Mouse (Mus musculus): Measurements from ENCODE around the gene Olfr985.

The Olfr985 gene

DNA sequence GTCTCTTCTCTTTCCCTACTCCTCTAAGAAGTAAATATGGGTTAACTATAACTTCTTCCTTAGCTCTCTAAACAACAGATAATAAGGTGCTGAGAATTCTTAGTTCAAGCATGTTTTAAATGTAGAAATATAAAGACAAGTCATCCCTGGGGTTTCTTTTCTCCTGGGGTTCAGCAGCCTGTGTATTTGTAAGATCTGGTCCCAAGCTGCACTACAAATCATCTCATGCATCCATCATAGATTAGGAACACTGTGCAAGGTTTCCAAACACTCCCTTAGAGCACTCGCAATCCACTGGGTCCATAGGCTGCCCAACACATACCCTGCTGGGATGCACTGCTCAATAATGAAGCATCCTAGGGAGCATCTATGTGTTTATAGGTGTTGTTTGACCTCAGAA, at the start of gene Olfr985:
Gene Olfr985, minus strand, starts transcription at position 101 of the 400 bp plus-strand sequence.
- no peak for DNase-seq (ENCODE audit: low spot score)

DNA sequence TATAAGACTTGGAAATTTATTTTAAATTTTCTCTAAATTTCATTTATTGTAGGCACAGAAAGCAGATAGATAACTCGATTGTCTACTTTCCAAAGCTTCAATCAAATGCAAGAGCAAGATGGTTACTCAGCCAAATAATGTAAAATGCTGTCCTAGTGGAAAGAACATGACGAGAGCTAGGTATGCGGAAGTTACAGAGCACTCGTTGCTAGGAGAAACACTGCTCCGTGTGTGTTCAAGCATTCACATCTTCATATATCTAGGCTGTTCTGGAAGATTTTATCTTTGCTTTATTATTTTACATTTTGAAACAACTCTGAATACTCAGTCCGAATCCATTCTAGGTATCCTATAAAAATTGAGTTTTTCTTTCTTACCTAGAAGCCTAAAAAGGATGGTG, 47.0 kb upstream of the Olfr985 start:
- no peak for DNase-seq (ENCODE audit: low spot score)

DNA sequence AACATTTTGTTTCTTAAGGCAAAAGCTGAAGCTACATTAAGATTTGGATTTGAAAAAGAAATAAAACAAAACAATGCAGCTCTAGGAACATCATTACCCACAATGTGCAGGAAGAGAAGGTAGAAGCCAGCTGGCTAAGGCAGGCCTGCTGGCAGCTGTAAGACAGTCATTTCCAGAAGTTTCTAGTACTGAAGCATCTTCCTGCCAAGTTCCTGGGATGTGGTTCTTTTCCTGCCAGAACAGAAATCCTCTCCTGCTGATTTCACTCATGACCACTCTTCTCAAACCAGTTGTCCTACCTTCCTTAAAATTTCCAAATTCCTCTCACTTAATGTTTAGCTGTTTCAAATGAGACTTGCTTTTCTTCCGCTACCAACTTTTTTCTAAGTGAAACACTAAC, 36.5 kb upstream of the Olfr985 start:
- DNase-seq (ENCODE audit: low spot score), result no peak

DNA sequence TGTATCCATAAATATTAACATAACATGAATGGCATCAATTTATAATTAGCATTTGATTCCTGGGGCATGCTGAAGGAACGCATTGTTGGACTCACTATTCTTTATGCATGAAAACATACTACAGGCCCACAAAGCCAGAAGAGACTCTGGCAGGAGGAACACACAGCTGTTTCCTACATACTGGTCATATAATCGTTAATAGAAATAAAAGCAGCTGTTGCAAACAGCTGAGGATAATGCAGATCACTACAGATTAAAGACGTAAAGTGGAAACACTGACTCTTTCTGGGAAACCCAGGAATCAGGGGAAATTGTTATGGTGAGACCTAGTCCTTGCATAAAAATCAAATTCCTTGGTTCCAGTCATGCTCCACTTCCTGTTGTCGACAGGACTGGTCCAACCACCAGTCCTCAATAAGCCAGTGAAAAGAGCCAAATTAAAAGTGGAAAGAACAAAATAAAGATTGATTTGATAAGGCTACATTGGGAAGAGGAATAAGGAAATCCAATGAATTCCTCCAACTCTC, 25.2 kb upstream of the Olfr985 start:
- no peak for DNase-seq (ENCODE audit: low spot score)

DNA sequence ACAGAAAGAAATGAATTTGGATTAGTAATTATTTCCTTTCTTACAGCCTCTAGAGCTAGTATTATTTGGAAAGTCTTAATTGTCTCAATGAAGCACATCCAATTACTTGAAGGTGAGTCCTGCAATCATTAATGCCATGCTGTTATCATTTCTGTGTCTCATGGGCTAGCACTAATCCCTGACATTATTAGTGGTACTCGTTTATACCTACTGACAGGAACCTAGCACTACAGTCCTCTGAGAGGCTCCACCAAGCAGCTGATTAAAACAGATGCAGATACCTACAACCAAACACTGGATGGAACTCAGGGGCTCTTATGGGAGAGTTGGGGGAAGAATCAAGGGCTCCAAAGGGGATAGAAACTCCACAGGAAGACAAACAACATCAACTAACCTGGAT, 11.6 kb upstream of the Olfr985 start:
- DNase-seq (ENCODE audit: low spot score), result no peak

DNA sequence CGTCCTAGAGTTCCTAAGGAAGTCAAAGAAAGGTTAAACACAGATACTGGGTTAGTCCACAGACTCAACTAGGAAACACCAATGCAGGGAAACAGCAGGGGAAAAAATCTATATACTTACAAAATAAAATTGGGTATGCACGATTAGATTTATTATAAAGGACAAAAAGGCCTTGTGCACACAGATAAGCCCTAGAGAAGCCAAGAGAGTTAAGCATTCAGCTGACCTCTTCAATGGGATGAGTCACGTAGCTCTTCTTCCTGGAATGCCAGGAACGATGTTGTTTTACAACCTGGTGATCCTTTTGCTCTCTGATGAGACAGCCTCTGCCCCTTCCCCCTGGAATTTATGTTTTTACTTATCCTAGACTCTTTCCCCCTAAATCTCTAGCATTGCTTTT, 9.5 kb upstream of the Olfr985 start:
- no peak for DNase-seq (ENCODE audit: low spot score)

DNA sequence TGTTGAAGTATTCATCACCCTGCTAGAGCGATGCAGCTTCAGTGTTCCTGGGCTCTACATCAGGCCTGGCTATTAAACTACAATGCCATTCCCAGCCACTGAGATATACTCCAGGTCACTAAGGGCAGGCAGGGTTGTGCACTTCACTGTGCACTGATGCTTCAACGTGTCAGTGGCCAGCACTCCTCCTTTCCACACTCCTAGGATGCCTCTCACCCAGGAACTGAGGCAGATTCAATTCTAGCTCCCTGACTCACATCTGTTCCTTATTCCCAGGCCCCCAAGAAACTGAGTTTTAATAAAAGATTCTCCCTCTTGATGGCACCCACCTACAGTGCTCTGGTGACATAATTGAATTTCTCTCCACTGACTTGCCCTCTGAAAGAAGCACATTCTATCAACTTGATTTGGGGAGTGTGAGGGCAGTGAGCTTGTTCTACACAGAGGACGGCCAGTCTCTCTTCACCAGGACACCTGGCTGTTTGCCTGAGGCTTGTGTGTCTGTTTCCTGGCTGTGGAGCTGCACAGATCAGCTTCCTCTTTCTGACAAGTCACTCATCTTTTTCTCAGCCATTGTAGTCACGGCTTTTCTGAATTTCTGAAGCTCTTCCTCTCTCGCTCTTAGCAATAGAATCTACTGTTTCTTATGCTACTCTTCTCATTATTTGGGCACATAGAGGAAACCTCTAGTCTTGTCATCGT, 7.2 kb upstream of the Olfr985 start:
- DNase-seq (ENCODE audit: low spot score), result no peak

DNA sequence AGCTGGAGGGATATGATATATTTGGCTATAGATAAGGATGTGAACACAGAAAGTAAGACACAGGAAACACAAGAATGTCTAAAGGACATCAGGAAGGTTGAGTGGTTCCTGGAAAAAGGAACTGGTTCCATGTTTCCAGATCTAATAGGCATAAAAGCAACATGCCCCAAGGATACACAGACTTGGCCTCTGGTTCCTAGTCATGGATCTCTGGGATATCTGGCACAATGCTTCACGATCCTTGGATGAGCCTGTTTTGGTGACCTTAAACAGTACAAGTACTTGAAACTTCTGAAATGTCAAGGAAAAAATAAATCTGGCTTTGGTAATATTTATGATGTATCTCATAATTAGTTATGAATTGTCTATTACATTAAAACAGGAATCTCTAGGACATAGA, 572 bp upstream of the Olfr985 start:
- no peak for DNase-seq (ENCODE audit: low spot score)

DNA sequence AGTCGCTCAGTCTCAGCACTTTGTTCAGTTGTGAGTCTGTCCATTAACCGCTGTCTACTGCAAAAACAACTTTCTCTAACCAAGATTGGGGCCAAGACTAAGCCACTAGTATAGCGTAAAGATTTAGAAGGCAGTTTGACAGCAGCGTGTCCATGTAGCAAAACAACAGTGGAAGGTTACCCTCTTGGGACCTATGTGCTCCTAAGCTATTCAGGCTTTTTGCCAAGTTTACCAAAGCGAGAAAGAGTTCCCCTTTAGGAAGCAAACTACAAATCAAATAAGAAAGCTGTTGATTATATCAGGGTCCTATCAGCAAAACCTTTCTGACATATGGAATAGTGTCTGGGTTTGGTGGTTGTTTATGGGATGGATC, 12.7 kb downstream of the Olfr985 start:
- DNase-seq (ENCODE audit: low spot score), result no peak

DNA sequence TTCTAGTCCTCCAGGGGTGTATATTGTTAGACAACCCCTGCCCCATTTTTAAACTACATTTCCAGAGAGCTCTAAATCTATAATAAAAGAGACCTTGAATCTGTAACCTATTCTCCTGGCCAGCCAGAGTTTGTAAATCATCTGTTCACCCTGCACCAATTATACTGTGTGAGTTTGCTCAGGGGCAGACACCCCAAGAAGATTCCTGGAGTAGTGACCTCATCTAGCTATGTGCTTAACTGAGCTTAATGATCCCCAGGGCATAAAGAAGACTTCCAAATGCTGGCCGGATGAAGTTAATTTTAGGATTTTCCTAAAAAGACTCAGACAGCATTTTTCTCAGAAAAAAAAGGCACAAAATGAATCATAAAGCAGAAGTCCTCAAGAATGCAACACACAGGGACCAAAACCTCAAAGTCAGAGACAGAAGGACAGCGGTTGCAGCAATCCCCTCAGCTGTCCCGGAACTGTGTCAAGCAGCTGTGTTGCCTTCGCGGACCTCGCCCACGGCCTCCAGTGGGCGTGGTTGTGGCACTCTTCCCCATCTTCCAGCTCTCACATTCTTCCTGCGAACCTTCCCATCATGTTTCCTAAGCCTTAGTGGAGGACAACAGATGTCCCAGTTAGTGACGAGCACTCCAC, 13.2 kb downstream of the Olfr985 start:
- no peak for DNase-seq (ENCODE audit: low spot score)

DNA sequence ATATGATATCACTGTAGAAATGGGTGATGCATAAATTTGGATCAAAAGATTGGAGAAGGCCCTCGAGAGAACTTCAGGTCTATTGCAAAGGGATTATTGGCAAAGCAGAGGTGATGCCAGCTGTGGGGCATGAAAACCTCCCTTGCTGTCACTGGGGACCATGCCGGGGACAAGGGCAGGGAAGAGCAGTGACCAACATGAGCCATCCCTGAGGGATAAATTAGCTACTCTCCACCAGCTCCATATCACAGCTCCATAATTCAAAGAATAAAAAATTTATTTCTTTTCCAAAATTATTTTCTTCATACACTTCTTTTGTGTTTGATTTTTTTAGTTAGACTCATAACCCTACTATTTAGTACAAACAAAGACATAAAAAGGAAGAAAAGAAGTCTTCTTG, 15.9 kb downstream of the Olfr985 start, which contains the start of gene Olfr984:
Gene Olfr984, minus strand, starts transcription at position 101 of the 400 bp plus-strand sequence.
- DNase-seq (ENCODE audit: low spot score), result no peak

DNA sequence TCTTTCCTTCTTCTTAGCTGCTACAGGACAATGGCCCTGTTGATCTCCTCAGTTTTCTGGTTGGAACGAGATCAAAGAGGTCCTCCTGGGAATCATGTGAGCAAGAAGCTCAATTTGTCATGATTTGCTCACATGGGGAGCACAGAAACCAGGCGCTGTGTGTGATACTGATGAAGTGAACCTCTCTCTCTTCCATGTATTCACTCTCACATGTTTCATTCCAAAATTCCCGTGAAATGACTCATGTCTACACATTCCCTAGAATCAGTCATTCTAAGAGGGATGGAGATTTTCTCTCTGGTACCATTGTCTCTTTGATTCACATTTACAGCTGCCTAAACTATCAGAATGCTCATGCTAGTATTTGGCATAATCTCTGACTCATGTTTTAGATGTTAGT, 35.2 kb downstream of the Olfr985 start:
- DNase-seq (ENCODE audit: low spot score), result no peak

DNA sequence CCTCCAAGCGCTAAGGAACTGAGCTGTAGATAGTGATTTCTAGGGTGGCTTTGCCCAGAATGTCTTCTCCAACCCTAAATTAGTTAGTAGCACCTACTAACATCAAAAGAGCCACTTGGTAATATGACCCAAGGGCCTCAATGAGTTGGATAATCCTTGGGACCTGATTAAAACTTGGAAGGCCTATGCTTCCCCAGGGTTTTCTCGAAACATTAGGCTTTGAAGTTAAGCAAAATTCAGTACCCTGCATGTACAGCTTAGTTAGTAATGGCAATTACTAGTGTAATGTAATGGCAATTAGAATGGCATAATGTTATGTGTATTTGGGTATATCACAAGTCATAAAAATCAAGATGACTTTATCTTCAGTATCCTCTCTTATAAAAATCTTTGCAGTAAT, 36.5 kb downstream of the Olfr985 start, which contains the start of gene Olfr983:
Gene Olfr983, minus strand, starts transcription at position 101 of the 400 bp plus-strand sequence.
- no peak for DNase-seq (ENCODE audit: low spot score)
